In genomic region chr9:31290201-31290862, GRCm38 (mm10) we compare ENCODE assay signal across 9 mouse cellular contexts. TPM values are rescaled to one million over a fixed set of nuclear protein-coding genes. Genes with fewer than 3 reads are reported as not detected.
DNase-seq lines count a peak whose midpoint lies in the region; ATAC-seq and TF ChIP-seq lines count a peak whose summit lies in the region.
"Had no signal": no experiment of that assay in that cellular context is flagged by ENCODE, and none has a peak within 500 bp of the region (broad histone marks: within the 10 kb centered on the region; RNA-seq: fewer than 3 reads in every experiment).

No protein-coding gene starts in this region.

- no peaks in the 10 kb centered on the region for H3K9me3 ChIP-seq in hindbrain, embryonic 13.5 days
- no peaks in the 10 kb centered on the region for H3K9me3 ChIP-seq in hindbrain, embryonic 12.5 days (replicated peaks)
- H3K9me3 ChIP-seq in intestine, postnatal 0 days (ENCODE audit: control insufficient read depth), result no peaks in the 10 kb centered on the region
- H3K9me3 ChIP-seq in neural tube, embryonic 15.5 days (replicated peaks), result no peaks in the 10 kb centered on the region
- H3K9me3 ChIP-seq: midbrain, embryonic 12.5 days had no signal

- H3K27me3 ChIP-seq in hindbrain, embryonic 13.5 days, result no peaks in the 10 kb centered on the region
- no peaks in the 10 kb centered on the region for H3K27me3 ChIP-seq in hindbrain, embryonic 12.5 days
- H3K27me3 ChIP-seq in intestine, postnatal 0 days (replicated peaks; ENCODE audit: control insufficient read depth, insufficient read depth, low read length), result no peaks in the 10 kb centered on the region
- H3K27me3 ChIP-seq in neural tube, embryonic 15.5 days (replicated peaks), result no peaks in the 10 kb centered on the region
- H3K27me3 ChIP-seq: midbrain, embryonic 12.5 days had no signal

- no peak overlapping the region for H3K4me2 ChIP-seq in hindbrain, embryonic 13.5 days
- H3K4me2 ChIP-seq in hindbrain, embryonic 12.5 days (replicated peaks), result no peak overlapping the region
- no peak overlapping the region for H3K4me2 ChIP-seq in intestine, postnatal 0 days (replicated peaks; ENCODE audit: low read depth)
- H3K4me2 ChIP-seq in neural tube, embryonic 15.5 days, result no peak overlapping the region
- H3K4me2 ChIP-seq: midbrain, embryonic 12.5 days had no signal

- no peaks in the 10 kb centered on the region; the same call in 1 of the 2 replicates for H3K36me3 ChIP-seq in hindbrain, embryonic 13.5 days
- H3K36me3 ChIP-seq in hindbrain, embryonic 12.5 days, result no peaks in the 10 kb centered on the region
- H3K36me3 ChIP-seq in intestine, postnatal 0 days (ENCODE audit: control insufficient read depth, insufficient read depth), result no peaks in the 10 kb centered on the region
- no peaks in the 10 kb centered on the region for H3K36me3 ChIP-seq in neural tube, embryonic 15.5 days

- no peak overlapping the region; the same call in 1 of the 2 replicates for H3K9ac ChIP-seq in hindbrain, embryonic 13.5 days
- no peak overlapping the region for H3K9ac ChIP-seq in hindbrain, embryonic 12.5 days
- H3K9ac ChIP-seq in intestine, postnatal 0 days (ENCODE audit: low read depth, low read length), result no peak overlapping the region; the same call in 1 of the 2 replicates
- H3K9ac ChIP-seq in neural tube, embryonic 15.5 days (replicated peaks), result no peak overlapping the region
- H3K9ac ChIP-seq: midbrain, embryonic 12.5 days had no signal

- ATAC-seq in hindbrain, embryonic 13.5 days (ENCODE audit: low FRiP score), result no peak
- ATAC-seq in hindbrain, embryonic 12.5 days (ENCODE audit: low FRiP score), result no peak
- peak; percentile 31; the same call in 1 of the 2 replicates for ATAC-seq in intestine, postnatal 0 days
- peak; percentile 60; the same call in 1 of the 2 replicates for ATAC-seq in neural tube, embryonic 15.5 days (ENCODE audit: low FRiP score)

- peak; percentile 20 for DNase-seq in thymus, postnatal 14 days
- DNase-seq in thymus, adult 18-20 months, result no peak
- DNase-seq in cerebellum, adult 9-10 months, result no peak
- DNase-seq in heart, adult 8-10 months (ENCODE audit: low spot score), result no peak

- no peak overlapping the region for H3K4me3 ChIP-seq in hindbrain, embryonic 13.5 days
- no peak overlapping the region for H3K4me3 ChIP-seq in hindbrain, embryonic 12.5 days
- no peak overlapping the region for H3K4me3 ChIP-seq in intestine, postnatal 0 days (ENCODE audit: low read depth, low read length)
- no peak overlapping the region for H3K4me3 ChIP-seq in neural tube, embryonic 15.5 days (replicated peaks)
- H3K4me3 ChIP-seq: midbrain, embryonic 12.5 days had no signal

- TF ChIP-seq CTCF in intestine, postnatal 0 days (IDR thresholded peaks at IDR 0.05; ENCODE audit: low read depth), result no peak

- WGBS in hindbrain, embryonic 13.5 days, result 91% methylated on average over 14 of the region's 14 CpGs
- 84% methylated on average over 14 of the region's 14 CpGs for WGBS in hindbrain, embryonic 12.5 days
- 62% methylated on average over 14 of the region's 14 CpGs for WGBS in intestine, postnatal 0 days
- 62% methylated on average over 14 of the region's 14 CpGs for WGBS in neural tube, embryonic 15.5 days

- peaks cover 8% of the 10 kb centered on the region for H3K4me1 ChIP-seq in hindbrain, embryonic 13.5 days (replicated peaks)
- no peaks in the 10 kb centered on the region for H3K4me1 ChIP-seq in hindbrain, embryonic 12.5 days
- H3K4me1 ChIP-seq in intestine, postnatal 0 days (replicated peaks; ENCODE audit: control insufficient read depth, insufficient read depth, low read length), result peaks cover 4% of the 10 kb centered on the region; the same call in 1 of the 2 replicates
- H3K4me1 ChIP-seq in neural tube, embryonic 15.5 days, result peaks cover 7% of the 10 kb centered on the region

- peak overlapping the region; percentile 72 for H3K27ac ChIP-seq in hindbrain, embryonic 13.5 days
- H3K27ac ChIP-seq in hindbrain, embryonic 12.5 days, result no peak overlapping the region
- peak overlapping the region; percentile 46; the same call in 1 of the 2 replicates for H3K27ac ChIP-seq in intestine, postnatal 0 days (ENCODE audit: low read depth, low read length)
- H3K27ac ChIP-seq in neural tube, embryonic 15.5 days (replicated peaks), result peak overlapping the region; percentile 60; the same call in 1 of the 2 replicates
- H3K27ac ChIP-seq: midbrain, embryonic 12.5 days had no signal

RNA-seq across cellular contexts. Expression of gene Prdm10, which starts 10.0 kb away (rescaled TPM):
- polyA plus RNA-seq in hindbrain, embryonic 13.5 days (2015; fragmentation: Nextera tagmentation; extraction: Ambion mirVana), result 7.9 and 8.6 TPM in 2 replicates
- polyA plus RNA-seq in hindbrain, embryonic 12.5 days (2016; fragmentation: Nextera tagmentation; extraction: Ambion mirVana), result 8.7 and 9.1 TPM in 2 replicates
- polyA plus RNA-seq in intestine, postnatal 0 days (2015; fragmentation: Nextera tagmentation; extraction: Ambion mirVana), result 1.0 and 1.2 TPM in 2 replicates
- 6.4 and 7.3 TPM in 2 replicates for polyA plus RNA-seq in neural tube, embryonic 15.5 days (2015; fragmentation: Nextera tagmentation; extraction: Ambion mirVana)
- 1 to 10 TPM; 4.4 to 6.2 (median 5.2) TPM for total RNA-seq in heart, adult 8-10 months (2022)

Comparison
In these comparisons a context has a peak if more than half of its experiments do, and no peak if none do; other contexts are left out.
1. ATAC-seq: peak in intestine, postnatal 0 days (single experiment) and neural tube, embryonic 15.5 days (single experiment); none in hindbrain, embryonic 13.5 days (single experiment) and hindbrain, embryonic 12.5 days (single experiment).